Mouse (Mus musculus): ENCODE results near the gene Hcfc2. TPM values are rescaled to one million over a fixed set of nuclear protein-coding genes. Genes with fewer than 3 reads are reported as not detected.
A peak's percentile ranks its signal among the peaks of the same experiment; 100 is the strongest.

Gene Hcfc2
- total RNA-seq, 2 experiments from 2014 or later: 23.0 to 25.5 TPM

DNA sequence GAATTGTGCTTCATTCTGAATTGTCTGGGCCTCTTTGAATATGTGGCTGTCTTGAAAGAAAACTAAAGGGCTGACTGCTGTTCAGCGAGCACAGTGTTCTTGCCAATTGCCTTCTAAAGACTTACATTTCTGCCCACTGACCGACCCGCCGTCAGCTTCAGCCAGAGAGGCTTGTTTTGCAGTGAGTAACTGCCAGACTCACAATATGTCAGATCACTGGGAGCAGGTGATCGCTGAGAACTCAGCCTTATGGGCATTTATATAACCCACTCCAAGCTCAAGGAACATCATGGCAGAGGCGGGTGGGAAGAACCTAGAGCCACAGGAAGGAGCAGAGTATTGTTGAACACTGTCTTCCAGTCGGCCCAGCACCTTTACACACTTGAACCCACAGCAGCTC is 14.3 kb upstream of the Hcfc2 start:
- intact Hi-C loops (cut with DNase I): no loop called here
- Histone ChIP-seq H3K4me3 (no peak overlapping the region), H3K27ac (no peak overlapping the region)
- no peak for DNase-seq
- no peak for TF ChIP-seq CTCF (IDR thresholded peaks at IDR 0.05)

DNA sequence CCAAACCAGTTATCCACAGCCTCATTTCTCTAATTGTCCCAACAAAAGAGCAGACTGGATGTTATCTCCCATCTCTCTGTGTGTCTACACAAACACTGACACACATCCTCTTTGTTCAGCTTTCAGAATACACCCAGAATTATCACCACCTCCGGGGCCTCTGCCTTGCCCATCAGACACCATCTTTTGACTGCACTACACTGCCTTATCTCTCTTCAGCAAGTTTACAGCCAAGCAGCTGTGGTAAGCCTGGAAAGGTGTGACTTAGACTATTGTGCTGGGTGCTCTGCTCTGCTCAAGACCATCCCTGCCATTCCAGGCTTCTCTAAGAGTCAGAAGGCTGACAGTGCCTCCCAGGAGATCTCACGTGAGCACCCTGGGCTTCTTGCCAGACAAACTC is 10.5 kb upstream of the Hcfc2 start:
- H3K4me3 ChIP-seq: no peak overlapping the region
- DNase-seq: no peak
- no peak overlapping the region for H3K27ac ChIP-seq
- intact Hi-C loops (cut with DNase I): no loop called here
- no peak for TF ChIP-seq CTCF (IDR thresholded peaks at IDR 0.05)

DNA sequence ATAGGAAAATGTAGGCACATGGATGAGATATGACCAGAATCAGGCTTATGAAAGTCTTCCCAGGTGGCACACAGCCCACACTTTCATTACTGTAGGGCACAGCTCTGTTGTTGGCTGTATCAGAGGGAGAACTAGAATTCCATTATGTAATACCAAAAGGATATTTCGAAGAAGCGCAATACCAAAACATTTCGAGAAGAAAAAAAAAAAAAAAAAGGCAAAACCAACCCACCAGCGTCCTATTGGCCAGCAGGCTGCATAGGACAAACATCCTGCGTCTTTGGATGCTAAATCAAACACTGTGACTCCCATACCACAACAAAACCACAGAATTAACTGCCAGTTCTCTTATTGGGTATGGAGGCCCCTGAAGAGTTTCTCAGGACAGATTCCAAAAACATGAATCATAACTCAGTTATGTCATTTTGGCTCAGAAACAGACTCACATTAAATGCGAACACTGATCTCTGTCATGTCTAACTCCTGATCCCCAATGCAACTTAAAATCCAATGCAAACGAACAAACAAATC is 6.2 kb upstream of the Hcfc2 start:
- peak; percentile 46 for DNase-seq
- intact Hi-C loops (cut with DNase I): no loop called here
- peak overlapping the region; percentile 66 for H3K4me3 ChIP-seq
- TF ChIP-seq CTCF (IDR thresholded peaks at IDR 0.05): no peak
- peak overlapping the region; percentile 79 for H3K27ac ChIP-seq

DNA sequence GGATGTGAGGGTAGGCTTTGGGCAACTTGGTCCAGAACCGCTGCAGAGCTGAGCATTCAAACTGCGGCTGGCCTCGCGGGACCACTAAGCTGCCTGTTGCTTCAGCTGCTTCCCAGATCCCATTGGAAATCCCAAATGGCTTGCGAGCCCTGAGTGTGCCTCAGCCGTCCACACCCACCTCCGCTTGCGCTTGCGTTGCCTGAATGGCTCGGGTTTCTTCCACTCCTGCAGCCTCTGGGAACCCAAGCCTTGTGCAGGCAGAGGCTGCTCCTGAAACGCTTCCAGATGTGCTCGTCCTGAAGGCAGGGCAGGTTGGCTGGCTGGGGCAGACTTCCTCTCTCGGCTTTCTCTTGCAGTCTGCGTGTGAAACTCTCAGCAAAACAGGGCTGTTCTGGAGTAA is 5.5 kb upstream of the Hcfc2 start, which contains the start of gene Glt8d2:
Gene Glt8d2 (minus strand): TSS at position 157 of the 400 bp plus-strand sequence.
- no peak for TF ChIP-seq CTCF (IDR thresholded peaks at IDR 0.05)
- intact Hi-C loops (cut with DNase I): no loop called here
- DNase-seq: peak; percentile 89
- Histone ChIP-seq H3K4me3 (peak within 1 kb of the TSS; percentile 66), H3K27ac (peak within 1 kb of the TSS; percentile 79)

DNA sequence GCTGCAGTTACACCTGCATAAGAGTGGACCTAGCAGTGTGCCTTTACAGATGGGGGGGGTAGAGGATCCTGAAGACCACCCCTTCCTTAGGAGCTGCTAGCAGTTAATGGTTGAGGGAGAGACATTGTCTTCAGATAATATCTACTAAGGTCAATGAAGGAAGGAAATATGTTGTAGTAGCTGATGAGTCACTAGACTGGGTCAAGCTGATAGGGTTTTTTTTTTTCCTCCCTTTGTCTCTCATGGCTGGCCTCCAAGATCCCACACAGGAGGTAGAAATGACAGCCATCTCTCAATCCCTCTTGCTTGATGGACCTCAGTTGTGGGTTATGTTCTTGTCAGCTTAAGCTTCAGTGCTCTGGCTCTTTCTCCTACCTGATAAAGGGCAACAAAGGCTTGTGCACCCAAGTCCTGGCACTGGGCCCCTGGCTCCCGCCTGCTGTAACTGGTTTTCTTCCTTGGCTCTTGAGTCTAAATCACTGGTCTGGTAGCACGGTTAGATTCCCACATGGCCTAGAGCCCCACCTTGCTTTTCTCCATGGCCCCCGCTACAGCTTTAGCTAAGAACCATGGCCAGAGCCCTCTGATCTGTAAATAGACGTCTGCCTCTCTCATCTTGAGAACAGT is 606 bp downstream of the Hcfc2 start:
- intact Hi-C loops (cut with DNase I): loop anchor here (2.0 kb wide), 1 partner anchor 28 kb away; no protein-coding TSS in a partner anchor
- H3K4me3 ChIP-seq: no peak overlapping the region
- TF ChIP-seq CTCF (IDR thresholded peaks at IDR 0.05): no peak
- DNase-seq: no peak
- peak overlapping the region; percentile 56 for H3K27ac ChIP-seq

GRCm38 (mm10) chr10:82697305-82697898 is 1.4 kb downstream of the Hcfc2 start:
- peak overlapping the region; percentile 88; the same call in 1 of the 2 replicates for H3K27ac ChIP-seq
- no peak overlapping the region for H3K4me3 ChIP-seq
- intact Hi-C loops (cut with DNase I): loop anchor here (2.0 kb wide), 1 partner anchor 29 kb away; no protein-coding TSS in a partner anchor
- no peak for DNase-seq
- TF ChIP-seq CTCF (IDR thresholded peaks at IDR 0.05): no peak

- peak overlapping the region; percentile 88 for H3K27ac ChIP-seq
- TF ChIP-seq CTCF (IDR thresholded peaks at IDR 0.05): peak; percentile 4; the same call in 1 of the 2 replicates
- intact Hi-C loops (cut with DNase I): loop anchor here (1.0 kb wide), 1 partner anchor 65 kb away; no protein-coding TSS in a partner anchor
Observed at GRCm38 (mm10) chr10:82698712-82699261, 2.8 kb downstream of the Hcfc2 start.

DNA sequence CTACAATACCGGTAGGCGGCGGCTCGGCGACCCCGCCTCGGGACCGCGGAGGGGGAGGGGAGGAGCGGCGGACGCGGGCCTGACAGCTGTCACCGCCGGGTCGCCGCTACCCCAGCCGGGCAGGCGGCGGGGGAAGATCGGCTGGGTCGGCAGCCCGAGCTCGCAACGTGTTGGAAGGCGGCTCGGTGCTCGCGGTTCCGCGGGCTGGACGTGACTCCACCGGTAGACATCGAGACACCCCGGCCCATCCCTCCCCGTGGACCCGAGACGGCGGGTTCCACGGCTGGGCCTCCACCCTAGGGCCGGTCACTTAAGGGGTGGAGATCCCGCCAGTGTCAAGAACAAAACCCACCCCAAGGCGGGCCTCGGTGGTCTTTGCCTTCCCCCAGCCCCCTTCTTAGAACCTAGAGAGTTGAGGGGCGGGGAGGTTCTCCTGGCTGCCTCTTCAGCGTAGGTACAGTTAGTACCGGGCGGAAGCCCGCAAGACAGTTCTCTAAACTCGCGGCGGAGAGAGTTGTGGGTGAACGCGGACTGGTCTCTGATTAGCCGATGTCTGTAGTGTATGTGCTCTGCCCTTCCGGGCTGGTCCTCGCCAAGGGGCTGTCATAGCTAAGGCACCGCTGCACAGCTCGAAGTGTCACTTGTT is 3.5 kb downstream of the Hcfc2 start:
- peak overlapping the region; percentile 88 for H3K27ac ChIP-seq
- peak; percentile 0; the same call in 1 of the 2 replicates for TF ChIP-seq CTCF (IDR thresholded peaks at IDR 0.05)
- intact Hi-C loops (cut with DNase I): loop anchor here (1.0 kb wide), 1 partner anchor 64 kb away; no protein-coding TSS in a partner anchor
- peak; percentile 29 for DNase-seq
- H3K4me3 ChIP-seq: peak overlapping the region; percentile 99

More at GRCm38 (mm10) chr10:82698712-82699261, 2.8 kb downstream of the Hcfc2 start:
- peak; percentile 96 for DNase-seq
- H3K4me3 ChIP-seq: peak overlapping the region; percentile 99

DNA sequence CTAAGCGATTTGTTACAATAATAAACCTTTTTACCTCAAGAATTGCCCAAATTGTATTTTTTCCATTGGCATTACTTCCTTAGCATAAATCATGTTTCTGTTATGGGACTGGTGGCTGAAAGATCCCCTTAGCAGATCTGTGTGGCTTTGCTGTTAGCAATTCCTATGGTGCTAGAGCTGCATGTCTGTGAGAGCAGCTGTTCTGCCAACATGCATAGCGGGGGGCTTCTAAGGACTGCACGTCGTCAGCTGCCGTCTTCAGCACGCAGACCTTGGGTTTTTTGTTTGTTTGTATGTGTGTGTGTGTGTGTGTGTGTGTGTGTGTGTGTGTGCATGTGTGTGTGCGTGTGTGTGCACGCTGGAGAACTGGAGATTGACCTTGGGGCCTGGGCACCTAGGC is 45.4 kb downstream of the Hcfc2 start:
- Histone ChIP-seq H3K4me3 (no peak overlapping the region), H3K27ac (no peak overlapping the region)
- TF ChIP-seq CTCF (IDR thresholded peaks at IDR 0.05): no peak
- intact Hi-C loops (cut with DNase I): no loop called here
- DNase-seq: no peak

DNA sequence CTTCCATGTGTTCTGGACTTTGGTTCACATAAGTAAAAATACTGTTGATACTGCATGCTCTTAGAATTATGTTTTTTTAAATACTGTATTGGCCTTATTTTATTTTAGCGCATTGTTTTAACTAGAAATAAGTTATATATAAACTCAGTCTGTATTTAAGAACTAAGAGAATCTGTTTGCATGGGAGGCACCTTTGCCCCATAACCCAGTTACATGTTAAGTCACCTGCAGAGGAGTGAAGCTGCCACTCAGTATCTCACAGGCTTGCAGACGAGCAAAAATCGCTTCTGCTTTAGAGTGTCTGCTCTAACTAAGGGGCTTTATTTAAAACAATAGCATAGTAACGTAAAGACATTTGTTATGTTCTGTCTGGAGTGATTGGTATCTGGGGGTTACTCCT is 45.9 kb downstream of the Hcfc2 start:
- intact Hi-C loops (cut with DNase I): no loop called here
- Histone ChIP-seq H3K27ac (no peak overlapping the region), H3K4me3 (no peak overlapping the region)
- no peak for DNase-seq
- TF ChIP-seq CTCF (IDR thresholded peaks at IDR 0.05): no peak

DNA sequence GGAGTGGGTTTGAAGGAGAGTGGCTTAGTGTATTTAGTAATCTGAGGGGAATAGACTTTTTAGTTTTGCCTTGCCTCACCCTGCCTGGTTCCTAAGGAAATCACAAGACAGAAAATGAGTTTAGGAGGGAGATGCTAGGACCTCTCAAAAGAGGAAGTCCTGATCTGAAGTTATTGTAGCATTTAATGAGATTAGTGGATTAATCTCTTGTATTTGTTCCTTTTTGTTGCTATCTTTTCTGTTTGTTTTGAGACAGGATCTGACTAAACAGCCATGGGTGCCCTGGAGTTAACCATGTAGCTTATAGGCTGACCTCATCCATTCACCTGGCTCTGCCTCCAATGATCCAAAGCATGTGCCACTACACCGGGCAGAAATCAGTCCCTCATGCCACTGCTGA is 46.6 kb downstream of the Hcfc2 start:
- H3K27ac ChIP-seq: no peak overlapping the region
- intact Hi-C loops (cut with DNase I): no loop called here
- H3K4me3 ChIP-seq: no peak overlapping the region
- no peak for DNase-seq
- TF ChIP-seq CTCF (IDR thresholded peaks at IDR 0.05): no peak

- H3K4me3 ChIP-seq: no peak overlapping the region
- DNase-seq: no peak
- H3K27ac ChIP-seq: no peak overlapping the region
- no peak for TF ChIP-seq CTCF (IDR thresholded peaks at IDR 0.05)
- intact Hi-C loops (cut with DNase I): no loop called here
Observed at GRCm38 (mm10) chr10:82744296-82744695, 48.3 kb downstream of the Hcfc2 start.
